Mouse (Mus musculus) kidney, adult 2 months (tissue): ENCODE measurements around the gene Pgam5.

Experiments used
- CTCF ChIP-seq: fragments of 200-500 bp; conservative IDR thresholded peaks from 2 replicates; pipeline ENCODE4 v1.5.1; 2011; ENCODE audit warnings: low read depth, mild to moderate bottlenecking, control low read depth, low read length, moderate library complexity, mixed read lengths; ENCODE audit not compliant: insufficient read depth, insufficient read length
- POLR2A ChIP-seq: fragments of 200-500 bp; IDR thresholded peaks from one replicate; pipeline ENCODE4 v1.6.1; 2011; ENCODE audit warnings: low read depth, low read length, control low read depth

DNA sequence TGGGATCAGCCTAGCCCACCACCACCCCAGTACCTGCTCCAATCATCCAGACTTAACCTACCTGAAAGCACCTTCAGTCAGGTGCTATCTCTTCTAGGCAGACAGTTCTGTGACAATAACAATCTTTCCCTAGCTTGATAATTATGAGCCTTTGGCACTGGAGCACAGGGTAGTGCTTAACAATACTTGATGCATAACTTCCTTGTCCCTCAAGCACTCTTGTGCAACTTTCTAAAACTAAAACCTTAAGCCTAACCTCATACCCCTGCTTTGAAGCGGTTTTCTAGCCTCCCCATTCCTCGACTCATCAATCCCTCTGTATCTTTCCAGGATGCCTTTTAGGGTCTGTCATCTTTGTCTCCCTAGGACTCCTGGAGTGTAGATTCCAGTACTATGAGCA lies 5.1 kb upstream of the Pgam5 start:
- TF ChIP-seq CTCF = no peak
- no peak for TF ChIP-seq POLR2A
